Mouse (Mus musculus) left cerebral cortex, adult 18-20 months (tissue): ENCODE data around the gene Calcrl. TPM values are rescaled to one million over a fixed set of nuclear protein-coding genes. Genes with fewer than 3 reads are reported as not detected.

ENCODE experiments used
- DNase-seq, 2 experiments: peaks; one replicate each; pipeline ENCODE4 v3.0.0; 2021 to 2022; ENCODE audit warnings: low spot score in 2 of 2, mixed read lengths in 1 of 2
- long read RNA-seq, 2 experiments: library from polyadenylated mRNA; stranded (forward); transcript quantifications; one replicate each; pipeline ENCODE4 v2.0.0; 2021
- total RNA-seq, 2 experiments: library from RNA; stranded (reverse); gene quantifications; 2 replicates each; pipeline ENCODE4 v1.2.3; 2021

The Calcrl gene
- 1 to 10 TPM; 3.7 to 5.9 TPM for total RNA-seq
- long read RNA-seq, experiment 1, partial matches to known transcripts, result 0 of 1 reads
- long read RNA-seq, experiment 1, other reads (novel, unspliced or antisense), result 1 of 1 reads
- long read RNA-seq, experiment 2, partial matches to known transcripts, result 1 of 1 reads
- long read RNA-seq, experiment 2, other reads (novel, unspliced or antisense), result 0 of 1 reads

GRCm38 (mm10) chr2:84425138-84425537, at the start of gene Calcrl:
TSS of gene Calcrl (minus strand) at chr2:84425411.
- peak; percentile 18 to 45 for DNase-seq

GRCm38 (mm10) chr2:84474651-84475050, 49.4 kb upstream of the Calcrl start:
- DNase-seq, result no peak

- no peak for DNase-seq
Measured at GRCm38 (mm10) chr2:84473941-84474530, 48.8 kb upstream of the Calcrl start.

- no peak for DNase-seq
Measured at GRCm38 (mm10) chr2:84467391-84467790, 42.2 kb upstream of the Calcrl start.

- DNase-seq, result no peak
Measured at GRCm38 (mm10) chr2:84464956-84465355, 39.7 kb upstream of the Calcrl start.

GRCm38 (mm10) chr2:84462411-84462810, 37.2 kb upstream of the Calcrl start:
- DNase-seq, result peak in 1 of 2 experiments; percentile 12

- DNase-seq, result no peak
Measured at GRCm38 (mm10) chr2:84459651-84460177, 34.5 kb upstream of the Calcrl start.

- no peak for DNase-seq
Measured at GRCm38 (mm10) chr2:84457221-84457620, 32.0 kb upstream of the Calcrl start.

GRCm38 (mm10) chr2:84455236-84455799, 30.1 kb upstream of the Calcrl start:
- DNase-seq, result peak; percentile 57 to 60

- DNase-seq, result peak; percentile 6 to 12
Measured at GRCm38 (mm10) chr2:84454551-84455235, 29.5 kb upstream of the Calcrl start.

- DNase-seq, result peak in 1 of 2 experiments; percentile 44
Measured at GRCm38 (mm10) chr2:84454051-84454450, 28.8 kb upstream of the Calcrl start.

GRCm38 (mm10) chr2:84445499-84445898, 20.3 kb upstream of the Calcrl start:
- no peak for DNase-seq

GRCm38 (mm10) chr2:84441940-84442339, 16.7 kb upstream of the Calcrl start:
- no peak for DNase-seq

- peak; percentile 10 to 19 for DNase-seq
Measured at GRCm38 (mm10) chr2:84429724-84430123, 4.5 kb upstream of the Calcrl start.

- DNase-seq, result no peak
Measured at GRCm38 (mm10) chr2:84428836-84429235, 3.6 kb upstream of the Calcrl start.

- no peak for DNase-seq
Measured at GRCm38 (mm10) chr2:84426531-84426930, 1.3 kb upstream of the Calcrl start.

- no peak for DNase-seq
Measured at GRCm38 (mm10) chr2:84416501-84416900, 8.7 kb downstream of the Calcrl start.

- no peak for DNase-seq
Measured at GRCm38 (mm10) chr2:84409796-84410592, 15.2 kb downstream of the Calcrl start.

- DNase-seq, result no peak
Measured at GRCm38 (mm10) chr2:84404834-84405233, 20.4 kb downstream of the Calcrl start.

- no peak for DNase-seq
Measured at GRCm38 (mm10) chr2:84402713-84403112, 22.5 kb downstream of the Calcrl start.

GRCm38 (mm10) chr2:84396557-84396956, 28.7 kb downstream of the Calcrl start:
- no peak for DNase-seq
